Mouse (Mus musculus): ENCODE results near the gene Ldha.

DNA sequence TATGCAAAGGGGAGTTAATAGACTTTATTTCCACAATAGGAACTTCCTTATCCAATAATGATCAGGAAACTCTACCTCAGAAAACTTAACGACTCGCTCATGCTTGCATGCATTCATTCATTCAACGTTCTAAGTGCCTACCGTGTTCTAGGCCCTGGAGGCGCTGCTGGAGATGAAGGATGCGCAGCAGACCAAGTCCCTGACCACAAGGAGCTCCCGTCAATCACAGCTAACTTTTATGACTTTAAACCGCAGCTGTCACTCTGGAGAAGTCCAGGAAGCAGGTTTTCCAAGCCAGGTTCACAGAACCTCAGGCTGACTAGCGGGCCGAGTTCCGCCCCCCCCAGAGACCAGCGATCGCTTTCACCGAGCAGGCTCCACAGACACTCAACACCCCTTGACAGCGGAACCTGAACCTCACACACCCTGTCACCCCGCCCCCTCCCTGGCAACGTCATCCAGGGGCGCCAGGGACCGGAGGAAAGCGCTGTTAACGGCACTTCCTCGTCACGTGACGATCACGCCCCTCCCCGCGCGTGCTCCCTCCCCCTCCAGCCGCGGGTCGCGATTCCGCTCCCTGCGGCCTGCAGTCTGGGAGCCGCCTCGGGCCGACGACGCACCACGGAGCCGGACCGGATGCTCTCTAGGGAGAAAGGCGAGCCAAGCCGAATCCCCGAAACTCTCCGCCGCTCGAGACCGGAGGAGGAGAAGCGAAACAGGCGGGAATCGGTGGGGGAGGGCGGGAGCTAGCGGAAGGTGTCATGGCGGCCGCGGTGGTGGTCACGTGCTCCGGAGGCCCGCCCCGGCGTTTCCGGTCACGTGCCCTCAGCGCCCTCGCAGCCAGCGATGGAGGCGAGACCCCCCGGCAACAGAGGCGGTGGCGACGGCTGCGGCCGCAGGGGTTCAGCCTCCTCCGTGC is 45.7 kb upstream of the Ldha start, which contains the start of the genes Hps5 and Gtf2h1:
- TF ChIP-seq CTCF (IDR thresholded peaks at IDR 0.05), result no peak
- 0 out of 2 replicates have a peak, but pooled peaks have one; percentile 13 for TF ChIP-seq EP300 (IDR thresholded peaks at IDR 0.05; ENCODE audit: insufficient read depth, low read depth, low read length)

Measured in heart, adult 2 months (tissue).